Mouse (Mus musculus): ENCODE measurements around the gene Gm16405.
"Not testable (repeated sequence)": the region's sequence is repeated elsewhere in the genome, so short reads cannot be mapped to it uniquely, and the experiment has no call there.

Gene Gm16405

GRCm38 (mm10) chrX:54530908-54531307 is at the start of gene Gm16405:
Gene Gm16405, plus strand, starts transcription at chrX:54531208.
- not testable (repeated sequence) for DNase-seq
